Mouse (Mus musculus): ENCODE measurements around the gene Dapk1. TPM values are rescaled to one million over a fixed set of nuclear protein-coding genes. Genes with fewer than 3 reads are reported as not detected.

Gene Dapk1
- total RNA-seq, 2 experiments from 2014 or later = 4.1 to 4.7 TPM

- peak; percentile 82 for DNase-seq (ENCODE audit: low spot score)
Observed at GRCm38 (mm10) chr13:60737632-60738324, 136.0 kb downstream of the Dapk1 start.

GRCm38 (mm10) chr13:60738429-60738828 lies 136.7 kb downstream of the Dapk1 start:
- DNase-seq (ENCODE audit: low spot score) = peak; percentile 81

DNA sequence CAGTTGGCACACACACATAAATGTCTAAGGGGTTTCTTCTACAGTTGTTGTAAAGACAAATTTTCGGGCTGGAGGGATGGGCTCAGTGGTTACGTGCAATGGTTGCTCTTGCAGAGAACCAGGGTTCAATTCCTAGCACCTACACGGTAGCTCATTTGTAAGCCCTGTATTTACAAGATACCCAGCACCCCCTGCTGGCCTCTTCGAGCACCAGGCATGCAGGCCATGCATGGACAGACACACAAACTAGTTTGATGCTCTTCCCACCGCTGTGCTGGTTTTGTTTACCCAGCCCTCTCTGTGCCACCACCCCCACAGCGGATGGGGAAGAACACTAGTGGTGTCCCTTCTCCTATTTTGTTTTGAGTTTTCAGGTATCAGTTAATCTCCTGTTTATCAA lies 138.5 kb downstream of the Dapk1 start:
- DNase-seq (ENCODE audit: low spot score) = no peak

DNA sequence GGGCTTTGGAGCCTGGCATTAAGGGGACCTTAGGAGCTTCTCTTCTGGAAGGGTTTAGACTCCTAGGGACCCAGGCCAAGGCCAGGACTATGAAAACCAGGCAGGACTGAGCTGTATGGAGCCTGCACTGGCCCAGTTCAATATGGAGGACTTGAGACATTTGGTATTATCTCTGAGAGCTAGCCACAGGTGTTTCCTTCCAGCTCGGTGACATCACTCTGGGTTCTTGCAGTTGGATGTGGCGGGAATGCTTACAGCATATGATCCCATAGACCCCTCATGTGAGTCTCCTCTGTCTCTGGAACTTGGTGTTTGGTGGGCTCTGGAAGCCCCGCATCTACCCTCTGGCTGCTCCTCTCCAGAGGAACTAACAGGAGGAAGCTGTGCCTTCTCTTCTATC lies 140.9 kb downstream of the Dapk1 start:
- DNase-seq (ENCODE audit: low spot score) = no peak

DNA sequence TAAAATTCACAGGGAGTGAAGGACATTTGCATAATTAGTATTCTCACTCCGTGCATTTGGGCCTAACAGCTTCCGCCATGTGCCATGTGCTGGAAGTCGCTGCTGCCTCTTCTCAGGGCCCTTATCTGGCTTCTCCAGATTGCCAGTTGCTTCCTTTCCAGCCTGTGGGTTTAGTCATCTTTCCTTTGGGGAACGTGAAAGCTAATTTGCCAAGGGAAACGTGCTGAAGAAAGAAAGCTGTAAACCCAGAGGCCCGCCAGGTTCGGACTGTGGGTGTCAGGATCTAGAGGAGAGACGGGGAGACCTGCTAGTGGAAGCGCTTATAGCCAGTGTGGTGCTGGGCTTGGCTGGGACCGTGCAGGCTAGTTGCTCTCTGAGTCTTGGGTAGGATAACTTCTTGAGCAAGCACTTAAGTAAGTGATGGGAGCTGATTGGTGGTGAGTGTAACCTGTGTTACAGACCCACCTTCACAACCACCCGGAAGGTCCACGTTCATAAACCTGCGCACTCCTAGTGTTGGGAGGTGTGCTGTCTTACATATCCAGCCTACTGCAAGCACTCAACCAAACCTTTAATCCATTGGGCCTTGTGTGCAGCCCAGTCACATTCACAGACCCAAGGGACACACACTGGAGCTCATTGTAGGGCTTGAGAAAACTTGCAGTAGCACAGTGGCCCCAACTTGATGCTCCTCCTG lies 141.8 kb downstream of the Dapk1 start:
- DNase-seq (ENCODE audit: low spot score) = no peak

DNA sequence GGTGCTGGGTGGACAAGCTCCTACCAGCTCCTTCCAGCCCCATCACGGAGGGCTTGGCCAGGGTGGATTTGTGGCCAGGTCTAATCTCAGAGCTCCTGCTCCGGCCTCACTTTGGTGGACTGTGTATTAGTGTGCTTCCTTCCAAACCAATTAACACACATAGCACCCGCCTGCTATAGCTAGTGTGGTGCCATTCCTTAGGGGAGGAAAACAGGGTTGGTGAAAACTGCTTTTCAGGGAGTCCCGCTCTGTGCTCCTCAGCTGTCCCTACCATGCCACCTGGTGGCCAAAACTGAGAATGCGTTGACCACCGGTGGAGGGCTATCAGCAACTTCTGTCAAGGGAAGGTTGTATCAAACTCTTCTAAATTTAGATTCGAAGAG lies 142.3 kb downstream of the Dapk1 start:
- DNase-seq (ENCODE audit: low spot score) = peak; percentile 83

DNA sequence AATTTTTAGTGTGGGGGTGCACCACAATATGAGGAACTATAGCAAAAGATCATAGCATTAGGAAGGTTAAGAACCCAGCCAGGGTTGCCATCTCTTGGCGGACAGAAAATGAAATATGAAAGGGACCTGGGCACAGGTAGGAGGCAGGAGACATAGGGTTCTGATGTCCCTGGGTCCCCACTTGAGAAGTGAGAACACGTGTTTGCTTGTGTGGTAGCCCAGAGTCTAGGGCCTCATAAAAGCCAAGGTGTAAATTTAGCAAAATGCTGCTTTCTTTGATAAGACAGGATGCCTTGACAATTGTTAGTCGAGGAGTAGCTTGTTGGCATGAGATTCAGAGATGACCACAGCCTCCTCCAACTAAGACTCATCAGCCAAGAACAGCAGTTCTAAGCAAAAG lies 143.0 kb downstream of the Dapk1 start:
- DNase-seq (ENCODE audit: low spot score) = no peak

GRCm38 (mm10) chr13:60745358-60745757 lies 143.6 kb downstream of the Dapk1 start:
- no peak for DNase-seq (ENCODE audit: low spot score)

GRCm38 (mm10) chr13:60746271-60746670 lies 144.5 kb downstream of the Dapk1 start:
- no peak for DNase-seq (ENCODE audit: low spot score)

DNA sequence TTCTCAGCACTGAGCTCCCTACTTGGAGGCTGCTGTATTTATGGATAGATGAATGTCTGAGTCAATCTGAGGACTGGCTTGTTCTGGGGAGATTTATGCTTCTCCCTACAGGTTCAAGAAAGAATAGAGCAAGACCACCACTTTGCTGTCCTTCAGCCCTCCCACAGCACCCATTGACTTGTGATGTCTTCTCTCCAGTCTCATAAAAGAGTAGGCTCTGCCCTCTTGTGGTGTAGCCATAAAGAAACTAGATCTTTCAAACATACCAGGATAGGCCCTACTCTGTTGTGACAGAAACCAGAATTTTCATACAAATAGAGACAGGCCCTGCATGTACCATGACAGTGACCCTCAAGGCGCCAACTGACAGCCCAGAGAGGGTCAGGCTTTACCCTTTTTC lies 145.5 kb downstream of the Dapk1 start:
- DNase-seq (ENCODE audit: low spot score) = no peak

DNA sequence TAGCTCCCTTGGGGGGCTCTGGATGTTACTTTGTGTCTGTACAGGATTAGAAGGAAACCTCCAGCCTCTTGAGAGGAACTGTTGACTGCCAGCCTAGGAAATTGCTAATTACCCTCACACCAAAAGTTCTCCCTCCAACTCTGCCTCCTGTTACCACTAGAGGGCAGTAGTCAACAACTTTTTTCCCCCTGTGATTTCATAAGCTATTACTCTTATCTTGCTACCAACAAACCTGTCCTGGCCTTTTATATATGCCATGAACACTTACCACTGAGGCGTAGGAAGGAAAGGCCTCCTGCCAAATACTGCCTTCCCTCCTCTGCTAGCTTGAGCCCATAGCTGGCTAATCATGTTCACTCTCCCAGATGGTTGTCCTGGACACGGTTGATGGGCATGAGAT lies 146.8 kb downstream of the Dapk1 start:
- DNase-seq (ENCODE audit: low spot score) = no peak

DNA sequence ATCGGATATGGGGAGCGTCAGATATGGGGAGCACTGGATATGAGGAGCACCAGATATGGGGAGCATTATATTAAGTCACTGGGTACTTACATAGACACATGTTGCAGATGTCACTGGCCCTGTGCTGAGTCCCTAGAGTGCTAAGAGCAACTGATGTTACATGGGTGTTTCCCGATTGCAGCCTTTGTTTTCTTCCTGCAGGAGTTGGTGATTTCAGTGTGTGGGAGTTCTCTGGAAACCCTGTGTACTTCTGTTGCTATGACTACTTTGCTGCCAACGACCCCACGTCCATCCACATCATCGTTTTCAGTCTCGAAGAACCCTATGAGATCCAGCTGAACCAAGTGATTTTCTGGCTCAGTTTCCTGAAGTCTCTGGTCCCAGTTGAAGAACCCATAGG lies 149.2 kb downstream of the Dapk1 start:
- DNase-seq (ENCODE audit: low spot score) = no peak

DNA sequence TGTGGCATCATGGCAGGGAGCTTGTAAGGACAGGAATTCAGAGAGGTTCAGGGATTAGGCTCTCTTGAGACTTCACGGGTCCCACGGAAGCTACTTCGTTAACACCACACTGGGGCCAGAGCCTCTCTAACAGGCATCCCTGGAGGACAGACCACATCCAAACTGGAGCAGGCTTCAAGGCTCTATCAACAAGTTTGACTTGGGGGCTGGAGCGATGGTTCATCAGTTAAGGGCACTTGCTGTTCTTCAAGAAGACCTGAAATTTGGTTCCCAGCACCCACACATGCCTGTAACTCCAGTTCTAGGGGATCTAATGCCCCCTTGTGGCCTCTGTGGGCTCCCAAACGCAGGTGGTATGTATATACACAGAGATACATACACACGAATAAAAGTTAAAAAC lies 151.5 kb downstream of the Dapk1 start:
- no peak for DNase-seq (ENCODE audit: low spot score)

- no peak for DNase-seq (ENCODE audit: low spot score)
Observed at GRCm38 (mm10) chr13:60755251-60755650, 153.5 kb downstream of the Dapk1 start.

GRCm38 (mm10) chr13:60757292-60757691 lies 155.5 kb downstream of the Dapk1 start:
- DNase-seq (ENCODE audit: low spot score) = no peak

DNA sequence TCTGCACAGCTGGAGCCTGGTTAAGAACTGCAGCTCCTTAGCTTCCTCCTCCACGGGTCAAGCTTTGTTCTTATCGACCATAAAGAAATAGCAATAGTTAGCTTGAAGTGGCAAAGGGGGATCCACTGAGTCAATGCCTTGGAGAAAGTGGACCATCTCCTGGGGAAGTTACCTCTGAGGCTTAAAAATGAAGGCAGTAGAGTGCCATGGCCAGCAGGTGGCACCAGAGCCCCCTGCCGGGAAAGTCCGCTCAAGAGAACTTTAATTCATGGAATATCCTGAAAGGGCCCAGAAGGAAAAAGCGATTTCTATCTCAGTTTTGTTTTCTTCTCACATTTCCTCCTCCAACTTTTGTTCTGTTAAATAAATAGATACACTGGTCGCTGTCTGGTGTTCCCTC lies 157.4 kb downstream of the Dapk1 start:
- peak; percentile 46 for DNase-seq (ENCODE audit: low spot score)

DNA sequence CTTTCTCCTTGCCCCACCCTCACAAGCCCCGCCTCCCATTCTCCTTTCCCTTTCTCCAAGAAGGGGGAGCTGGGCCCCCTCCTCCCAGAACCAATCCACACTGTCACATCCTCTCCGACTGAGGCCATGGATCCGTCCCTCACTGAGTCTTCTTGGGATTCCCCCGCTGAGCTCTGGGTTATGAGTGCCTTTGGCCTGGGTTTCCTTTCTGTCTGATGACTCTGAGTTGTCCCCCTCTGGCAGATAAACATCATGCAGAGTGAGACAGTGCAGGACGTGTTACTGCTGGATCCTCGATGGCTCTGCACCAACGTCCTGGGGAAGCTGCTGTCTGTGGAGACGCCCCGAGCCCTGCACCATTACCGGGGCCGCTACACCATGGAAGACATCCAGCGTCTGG lies 158.6 kb downstream of the Dapk1 start:
- DNase-seq (ENCODE audit: low spot score) = no peak

DNA sequence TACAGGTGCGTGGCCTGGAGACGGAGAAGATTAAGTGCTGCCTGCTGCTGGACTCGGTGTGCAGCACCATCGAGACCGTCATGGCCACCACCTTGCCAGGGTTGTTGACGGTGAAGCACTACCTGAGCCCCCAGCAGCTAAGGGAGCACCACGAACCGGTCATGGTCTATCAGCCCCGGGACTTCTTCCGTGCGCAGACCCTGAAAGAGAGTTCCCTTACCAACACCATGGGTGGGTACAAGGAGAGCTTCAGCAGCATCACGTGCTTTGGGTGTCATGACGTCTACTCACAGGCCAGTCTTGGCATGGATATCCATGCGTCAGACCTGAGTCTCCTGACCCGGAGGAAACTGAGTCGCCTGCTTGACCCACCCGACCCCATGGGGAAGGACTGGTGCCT lies 159.4 kb downstream of the Dapk1 start:
- no peak for DNase-seq (ENCODE audit: low spot score)

DNA sequence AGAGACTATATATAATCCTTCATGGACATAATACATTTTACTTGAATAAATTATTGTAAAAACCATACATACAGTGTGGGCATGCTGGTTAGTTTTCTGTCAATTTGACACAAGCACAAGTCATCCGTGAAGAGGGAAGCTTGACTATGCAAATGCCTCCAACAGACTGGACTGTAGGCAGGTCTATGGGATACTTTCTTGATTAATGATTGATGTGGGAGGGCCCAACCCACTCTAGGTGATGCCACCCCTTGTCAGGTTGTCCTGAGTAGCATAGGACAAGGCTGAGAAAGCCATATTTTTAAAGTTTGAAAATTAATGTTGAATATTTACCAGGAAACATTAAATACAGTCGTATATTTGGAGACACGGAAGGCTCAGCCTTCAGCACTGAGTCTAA lies 178.8 kb downstream of the Dapk1 start:
- DNase-seq (ENCODE audit: low spot score) = no peak

- no peak for DNase-seq (ENCODE audit: low spot score)
Observed at GRCm38 (mm10) chr13:60783301-60783700, 181.6 kb downstream of the Dapk1 start.

GRCm38 (mm10) chr13:60786264-60786663 lies 184.5 kb downstream of the Dapk1 start, which contains the start of gene BC051665:
Gene BC051665, minus strand, starts transcription at chr13:60786364.
- no peak for DNase-seq (ENCODE audit: low spot score)

DNA sequence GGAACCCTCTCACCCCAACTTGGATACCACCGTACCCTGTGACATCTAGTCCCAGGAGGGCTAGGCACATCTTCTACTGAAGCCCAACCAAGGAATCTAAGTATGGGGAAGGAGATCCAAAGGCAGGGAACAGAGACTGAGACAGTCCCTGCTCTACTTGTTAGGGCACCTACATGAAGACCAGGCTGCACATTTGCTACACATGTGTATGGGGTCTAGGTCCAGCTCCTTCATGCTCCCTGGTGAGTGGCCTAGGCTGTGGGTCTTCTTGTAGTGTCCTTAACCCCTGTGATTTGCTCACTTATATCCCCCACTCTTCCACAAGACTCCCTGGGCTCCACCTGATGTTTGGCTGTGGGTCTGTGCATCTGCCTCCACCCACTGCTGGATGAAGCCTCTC lies 187.7 kb downstream of the Dapk1 start:
- DNase-seq (ENCODE audit: low spot score) = no peak

DNA sequence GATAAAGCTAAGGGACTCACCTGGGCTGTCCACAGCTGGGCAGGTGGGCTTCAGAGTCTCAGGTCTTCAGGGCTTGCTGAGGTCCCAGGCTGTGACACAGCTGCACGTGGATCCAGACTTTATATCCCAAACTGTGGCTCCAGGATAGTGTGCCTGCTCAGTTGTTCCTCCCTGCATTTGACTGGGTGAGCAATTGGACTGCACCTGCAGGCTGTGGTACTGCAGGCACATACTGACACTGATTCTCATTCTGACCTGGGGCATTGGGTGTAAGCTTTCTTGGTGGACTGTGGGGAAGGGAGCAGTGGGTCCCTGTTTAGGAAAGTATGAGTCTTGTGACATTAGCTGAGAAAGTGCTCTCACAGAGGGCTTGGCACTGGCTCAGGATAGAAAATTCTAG lies 201.0 kb downstream of the Dapk1 start, which contains the start of gene Ctsll3:
Gene Ctsll3, minus strand, starts transcription at position 101 of the 400 bp plus-strand sequence.
- no peak for DNase-seq (ENCODE audit: low spot score)
